Mouse (Mus musculus) adipocyte (in vitro differentiated cells): ENCODE data around the gene Slc12a7.
"Not testable (repeated sequence)": the region's sequence is repeated elsewhere in the genome, so short reads cannot be mapped to it uniquely, and the experiment has no call there.

Experiments used
- DNase-seq: peaks from one replicate; pipeline ENCODE4 v3.0.0-alpha.2; 2016; ENCODE audit warnings: low spot score

Slc12a7 gene

DNA sequence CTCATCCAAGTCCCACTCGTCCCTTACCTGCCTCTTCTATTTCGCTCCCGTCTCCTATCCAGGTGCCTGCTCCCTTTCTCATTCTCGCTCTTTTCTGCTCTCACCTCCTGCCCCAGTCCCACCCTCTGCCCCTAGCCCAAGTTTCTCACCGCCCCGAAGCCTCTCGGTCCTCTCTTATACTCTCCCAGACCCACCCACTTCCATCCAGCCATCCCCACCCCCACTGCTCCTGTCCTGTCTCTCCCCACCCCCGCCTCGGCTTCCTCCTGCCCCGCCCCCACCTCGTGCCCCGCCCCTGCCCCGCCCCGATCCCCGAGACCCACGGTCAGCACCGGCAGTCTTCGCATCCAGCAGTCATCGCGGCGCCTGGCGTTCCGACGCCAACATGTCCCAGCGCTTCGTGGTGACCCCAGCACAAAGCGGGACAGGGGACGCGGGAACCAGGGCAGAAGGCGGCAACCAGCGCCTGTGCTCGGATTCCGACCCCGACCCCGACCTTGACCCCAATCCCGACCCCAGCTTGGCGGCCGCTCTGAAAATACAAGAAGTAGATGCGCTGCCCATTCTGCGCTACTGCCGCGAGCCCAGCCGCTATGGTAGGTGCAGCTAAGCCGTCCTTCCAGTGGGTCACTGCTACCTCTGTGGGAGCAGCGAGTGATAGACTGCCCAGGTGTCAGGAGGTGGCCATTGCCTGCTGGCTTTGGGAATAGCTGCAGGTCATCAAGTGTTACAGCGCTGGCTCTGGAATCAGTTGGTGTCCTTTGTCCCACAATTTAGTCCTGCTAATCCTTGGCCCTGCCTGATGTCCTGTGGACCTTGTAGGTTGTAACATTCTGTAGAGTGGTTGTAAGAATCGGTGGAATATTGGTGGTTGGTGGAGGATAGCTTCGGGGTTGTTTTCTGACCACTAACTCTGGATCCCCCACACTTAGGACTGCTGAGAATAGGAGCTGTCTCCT lies at the start of gene Slc12a7:
Gene Slc12a7, plus strand, starts transcription at position 353 of the 959 bp plus-strand sequence.
- DNase-seq, result no peak

DNA sequence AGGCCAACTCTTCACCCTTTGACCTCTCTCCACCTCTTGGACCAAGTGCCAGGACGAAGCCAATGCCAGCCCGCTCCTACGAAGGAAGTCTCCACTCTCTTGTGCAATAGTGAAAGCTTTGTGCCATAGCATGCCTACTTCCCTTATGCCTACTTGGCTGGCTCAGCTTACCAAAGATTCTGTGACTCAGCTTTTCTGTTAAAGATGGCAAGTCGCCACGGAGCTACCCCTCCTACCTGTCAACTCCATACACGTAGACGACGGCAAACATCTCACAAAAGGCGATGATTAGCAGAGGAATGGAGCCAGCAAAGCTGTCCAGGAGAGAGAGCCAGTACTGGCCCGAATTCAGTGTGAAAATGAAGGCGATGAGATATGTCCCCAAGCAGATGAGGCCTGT lies 49.2 kb upstream of the Slc12a7 start:
- DNase-seq, result peak; percentile 74

DNA sequence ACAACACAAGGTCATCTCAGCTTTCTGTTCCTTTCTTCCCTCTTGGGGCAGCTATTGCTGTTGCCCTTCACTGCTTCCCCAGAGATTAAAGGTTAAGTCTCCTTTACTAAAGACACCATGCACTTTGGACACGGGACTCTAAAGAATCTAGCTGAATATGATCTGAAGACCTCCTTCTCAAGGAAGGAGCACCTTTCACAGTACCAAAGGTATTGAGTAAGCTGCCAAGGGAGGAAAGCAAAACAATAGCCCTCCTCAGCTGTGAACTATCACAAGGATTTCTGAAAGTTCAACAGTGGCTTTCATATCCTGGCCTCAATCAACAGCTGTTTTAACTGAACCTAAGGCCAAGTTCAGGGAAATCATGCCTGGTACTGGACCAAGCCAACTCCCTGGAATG lies 48.5 kb upstream of the Slc12a7 start:
- DNase-seq, result peak; percentile 40

DNA sequence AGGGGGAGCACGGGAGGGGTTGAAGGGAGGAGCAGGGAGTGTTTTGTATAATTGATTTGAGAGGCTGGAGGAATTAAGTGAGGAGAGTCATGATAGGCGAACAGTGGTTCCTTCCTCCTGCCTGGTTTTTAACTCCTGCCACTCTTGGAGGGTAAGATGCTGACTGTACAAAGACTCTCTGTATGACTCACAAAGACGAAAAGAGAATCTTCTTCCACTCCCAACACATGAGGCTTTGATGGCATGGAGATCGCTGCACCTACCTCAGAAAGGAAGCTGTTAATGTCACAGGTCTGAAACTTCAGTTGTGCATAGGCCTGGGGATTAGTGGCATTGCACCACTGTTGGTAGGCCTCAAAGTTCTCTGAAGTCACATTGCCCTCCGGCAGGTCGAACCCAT lies 47.4 kb upstream of the Slc12a7 start:
- no peak for DNase-seq

DNA sequence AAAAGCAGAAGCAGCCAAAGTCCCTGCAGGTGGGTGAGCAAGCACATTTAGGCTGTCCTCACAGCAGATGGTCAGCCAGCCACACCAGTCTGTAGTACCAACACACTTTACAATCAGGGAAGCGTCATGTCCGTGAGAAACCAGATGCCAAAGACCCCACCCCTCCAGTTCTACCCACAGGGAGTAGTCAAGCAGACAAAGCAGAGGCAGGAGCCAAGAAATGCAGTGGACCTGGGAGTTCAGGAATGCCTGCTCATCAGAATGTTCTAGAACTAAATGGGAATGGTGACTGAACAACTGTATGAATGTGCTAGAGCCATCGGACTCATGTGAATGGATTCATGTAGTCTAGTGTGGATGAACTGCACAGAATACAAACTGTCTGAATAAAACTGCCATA lies 45.3 kb upstream of the Slc12a7 start:
- no peak for DNase-seq

DNA sequence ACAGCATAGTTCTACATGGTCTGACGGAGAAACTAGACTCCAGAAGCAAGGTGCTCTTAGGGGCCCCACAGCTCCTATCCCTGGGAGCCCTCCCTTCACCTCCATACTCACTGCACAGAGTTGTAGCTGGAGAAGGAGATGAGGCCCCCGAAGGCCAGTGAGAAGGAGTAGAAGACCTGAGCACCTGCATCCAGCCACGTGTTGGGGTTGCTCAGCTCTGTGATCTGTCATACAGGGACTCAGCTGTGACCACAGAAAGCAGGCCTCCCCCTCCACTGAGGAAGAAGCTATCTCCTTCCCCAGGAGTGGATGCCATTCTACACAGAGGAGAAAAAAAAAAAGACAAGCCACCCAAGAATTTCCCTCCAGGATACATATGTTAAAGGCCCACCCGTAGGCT lies 44.0 kb upstream of the Slc12a7 start:
- no peak for DNase-seq

DNA sequence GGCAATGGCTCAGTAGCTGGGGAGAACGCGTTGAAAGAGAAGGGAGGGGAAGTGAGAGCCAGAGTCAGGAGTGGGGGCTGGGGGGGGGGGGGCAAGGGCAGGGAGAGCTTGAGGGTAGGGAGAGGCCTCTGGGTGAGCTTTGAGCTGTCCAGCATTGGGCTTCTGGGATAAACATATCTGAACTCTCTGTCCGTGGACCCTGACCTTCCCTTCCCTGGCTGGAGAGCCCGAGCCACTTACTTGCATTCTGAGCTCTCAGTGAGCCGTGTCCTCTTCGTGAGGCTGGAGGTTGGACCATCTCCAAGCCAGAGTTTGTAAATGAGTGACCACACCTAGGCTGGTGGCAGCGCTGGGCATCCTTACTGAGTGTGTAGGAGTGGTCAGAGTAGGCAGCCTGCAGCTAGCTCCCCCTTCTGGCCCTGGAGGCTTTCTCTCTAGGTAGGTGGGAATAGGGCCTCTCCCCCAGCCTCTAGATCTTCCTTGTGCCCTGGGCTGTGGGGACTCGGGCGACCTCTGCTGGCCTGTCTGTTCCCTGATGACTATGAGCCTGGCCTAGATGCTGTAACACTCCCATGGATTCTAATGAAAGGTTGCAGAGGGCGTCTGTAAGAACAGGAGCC lies 40.5 kb upstream of the Slc12a7 start:
- peak; percentile 36 for DNase-seq

DNA sequence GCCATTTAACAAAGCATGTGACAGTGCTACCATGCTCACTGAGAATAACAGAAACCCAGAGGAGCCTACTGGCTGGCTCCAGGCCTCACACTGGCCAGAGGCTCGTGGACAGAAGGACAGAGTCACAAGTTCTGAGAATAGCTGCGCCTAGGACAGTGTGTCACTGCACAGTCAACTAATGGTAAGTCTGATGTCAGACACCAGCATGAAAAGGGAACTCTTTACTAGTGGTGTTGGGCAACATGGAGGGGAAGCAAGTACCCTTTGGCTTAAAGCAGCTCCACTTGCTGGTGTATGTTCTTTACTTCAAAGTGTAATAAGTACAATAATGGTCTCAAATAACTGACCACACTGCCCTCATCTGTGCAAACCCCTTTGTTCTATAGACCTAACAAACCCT lies 39.6 kb upstream of the Slc12a7 start:
- DNase-seq, result no peak

DNA sequence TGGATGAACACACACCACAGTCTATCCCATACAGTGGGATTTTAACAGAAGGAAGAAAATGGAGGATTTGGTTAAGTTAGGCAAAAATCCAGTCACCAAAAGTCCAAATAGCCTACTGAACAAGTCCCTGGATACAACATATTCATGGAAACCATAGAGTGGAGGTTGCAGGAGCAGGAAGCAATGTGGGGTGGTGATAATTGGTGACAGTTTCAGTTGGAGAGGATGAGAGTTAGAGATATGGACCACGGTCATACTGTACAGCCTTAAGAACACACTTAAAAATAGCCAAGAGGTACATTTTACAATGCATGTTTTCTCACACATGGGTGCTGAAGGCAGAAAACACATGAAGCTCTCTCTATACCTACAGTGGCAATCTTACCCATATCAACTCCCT lies 37.9 kb upstream of the Slc12a7 start:
- no peak for DNase-seq

DNA sequence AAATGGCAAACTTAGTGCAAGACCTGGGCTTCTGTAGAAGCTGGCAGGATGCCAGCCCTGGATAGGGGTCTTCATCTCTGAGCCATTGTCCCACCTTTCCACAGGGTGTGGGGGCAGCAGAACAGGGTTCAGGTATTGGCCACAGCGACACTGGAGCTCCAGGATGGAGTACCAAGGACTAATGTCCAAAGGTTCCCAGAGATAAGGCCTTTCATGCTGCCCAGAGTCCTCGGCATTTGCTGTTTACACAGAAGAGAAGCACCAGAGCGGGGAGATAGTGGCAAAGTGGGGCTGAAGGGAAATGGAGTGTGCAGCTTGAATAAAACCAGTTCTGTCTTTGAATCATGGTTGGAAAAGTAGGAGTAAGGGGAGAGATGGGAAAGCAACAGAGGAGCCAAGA lies 36.4 kb upstream of the Slc12a7 start:
- DNase-seq, result no peak

DNA sequence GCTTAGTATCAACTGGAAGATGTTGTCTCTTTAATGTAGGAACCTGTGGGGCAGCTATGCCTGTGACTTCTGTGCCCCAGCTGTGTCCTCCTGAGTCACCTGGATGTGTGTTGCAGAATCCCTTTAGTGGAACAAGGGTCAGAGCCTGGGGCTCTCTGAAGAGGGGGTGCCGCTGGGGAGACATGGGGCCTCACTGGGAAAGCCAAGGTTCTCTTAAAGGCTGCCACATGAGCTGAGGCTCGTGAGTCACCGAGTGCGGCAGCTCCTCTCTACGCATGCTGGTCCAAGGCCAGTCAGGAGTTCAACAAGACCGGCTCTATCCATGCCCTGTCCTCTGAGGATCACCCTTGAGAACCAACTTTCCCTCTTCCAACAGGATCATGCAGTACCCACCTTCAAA lies 33.2 kb upstream of the Slc12a7 start:
- no peak for DNase-seq

DNA sequence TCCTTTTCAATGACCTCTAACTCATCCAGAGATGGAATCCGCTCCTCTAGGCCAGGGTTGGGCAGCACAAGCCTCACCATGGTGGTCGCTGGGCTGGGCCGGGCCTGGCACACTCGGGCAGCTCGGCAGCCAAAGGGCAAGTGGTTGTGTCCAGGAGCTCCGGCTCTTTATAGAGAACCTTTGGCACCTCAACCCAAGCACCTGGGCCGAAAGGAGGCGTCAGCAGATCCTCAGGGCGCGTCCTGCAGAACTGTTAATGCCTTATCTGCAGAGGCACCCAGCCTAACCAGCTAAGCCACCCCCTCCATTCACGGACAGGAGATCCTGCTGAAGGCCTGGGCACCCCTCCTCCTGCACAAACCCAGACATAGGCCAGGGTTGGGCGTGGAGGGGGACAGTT lies 32.3 kb upstream of the Slc12a7 start:
- no peak for DNase-seq

DNA sequence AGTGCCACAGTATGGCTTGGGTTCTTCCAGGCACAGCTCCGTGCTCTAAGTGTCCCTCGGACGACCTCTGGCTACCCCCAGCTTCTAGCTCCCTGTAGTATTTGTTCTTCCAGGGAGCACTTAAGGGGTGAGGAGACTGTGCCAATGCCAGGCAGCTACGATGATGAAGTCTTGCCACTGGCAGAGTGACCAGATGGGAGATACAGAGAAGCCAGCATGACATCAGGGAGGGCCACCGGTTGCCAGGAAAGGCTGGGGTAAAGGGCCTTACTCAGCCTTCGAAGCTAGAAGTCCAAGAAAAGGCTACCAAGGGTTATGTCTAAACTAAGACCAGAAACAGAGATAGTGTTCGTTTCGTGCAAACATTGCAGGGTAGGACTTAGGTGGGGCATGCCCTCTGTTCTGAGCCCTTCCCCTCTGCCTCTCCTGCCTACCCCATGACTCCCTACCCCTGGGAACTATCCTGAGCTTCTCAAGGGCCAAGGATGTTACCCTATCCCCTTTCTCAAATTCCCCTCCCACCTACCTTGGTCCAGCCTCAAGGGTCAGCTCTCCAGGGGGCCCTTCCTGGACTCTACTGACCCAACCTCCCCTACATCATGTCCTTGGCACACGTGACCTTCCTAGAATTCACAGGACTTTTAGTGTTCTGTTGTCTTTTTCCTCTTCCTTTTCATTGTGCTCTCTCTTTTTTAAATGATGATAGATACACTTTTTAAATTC lies 31.6 kb upstream of the Slc12a7 start:
- peak; percentile 87 for DNase-seq

DNA sequence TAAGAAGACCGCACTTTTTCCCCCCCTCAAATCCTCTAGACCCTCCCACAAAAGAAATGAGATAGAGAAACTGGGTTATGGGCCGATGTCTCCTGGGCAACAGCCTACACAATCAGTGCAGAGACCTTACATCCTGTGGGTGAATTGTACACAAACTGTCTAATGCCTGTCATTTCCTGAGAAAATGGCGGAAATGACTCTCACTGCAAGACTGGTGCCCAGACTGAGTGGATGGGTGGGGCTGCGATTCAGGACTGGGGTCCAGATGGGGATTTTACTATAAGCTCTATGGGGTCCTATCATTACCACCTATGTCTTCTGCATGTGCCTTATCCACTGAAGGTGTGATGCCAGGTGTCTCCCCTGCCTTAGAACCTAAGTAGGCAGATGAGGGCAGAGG lies 30.1 kb upstream of the Slc12a7 start:
- DNase-seq, result no peak

DNA sequence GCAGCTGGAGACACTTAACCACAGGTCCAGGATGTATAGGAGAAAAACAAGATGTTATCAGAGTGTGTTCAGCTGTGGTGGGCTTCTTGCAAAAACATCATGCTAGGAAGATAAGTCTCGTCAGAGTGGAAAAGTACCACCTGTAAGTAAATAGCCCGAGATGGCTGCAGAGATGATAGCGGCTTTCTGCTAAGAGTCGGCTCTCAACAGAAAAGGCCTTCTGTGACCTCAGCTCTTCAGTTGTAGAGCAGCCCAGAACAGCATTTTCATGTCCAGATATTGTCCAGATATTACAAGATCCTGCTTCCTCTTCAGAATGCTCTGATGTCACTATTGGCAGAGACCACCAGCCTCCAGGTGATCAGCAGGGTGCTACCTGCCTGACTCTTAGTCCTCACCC lies 29.4 kb upstream of the Slc12a7 start:
- not testable (repeated sequence) for DNase-seq

DNA sequence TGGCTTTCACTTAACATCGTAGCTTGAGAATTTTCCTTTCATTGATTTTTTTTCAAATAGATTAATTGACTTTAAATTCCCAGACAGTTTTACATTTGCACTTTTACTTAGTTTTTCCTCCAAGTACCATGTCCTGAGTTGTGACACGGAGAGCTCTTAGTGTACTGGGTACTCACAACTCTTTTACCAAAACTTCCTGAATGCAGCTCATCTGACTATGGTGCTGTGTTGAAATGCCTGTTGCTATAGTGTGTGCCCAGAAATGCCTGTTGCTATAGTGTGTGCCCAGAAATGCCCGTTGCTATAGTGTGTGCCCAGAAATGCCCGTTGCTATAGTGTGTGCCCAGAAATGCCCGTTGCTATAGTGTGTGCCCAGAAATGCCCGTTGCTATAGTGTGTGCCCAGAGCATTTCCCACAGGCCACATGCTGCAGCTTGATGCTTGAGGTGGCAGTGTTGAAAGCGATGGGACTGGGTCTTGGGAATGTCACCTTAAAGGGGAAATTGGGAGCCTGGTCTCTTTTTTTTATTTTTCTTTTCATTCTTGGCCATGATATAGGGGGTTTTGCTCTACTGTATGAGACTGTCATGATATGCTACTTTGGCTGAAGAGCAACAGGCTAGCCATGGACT lies 28.1 kb upstream of the Slc12a7 start, which contains the start of gene Slc6a19:
Gene Slc6a19, minus strand, starts transcription at position 172 of the 632 bp plus-strand sequence.
- DNase-seq, result no peak

DNA sequence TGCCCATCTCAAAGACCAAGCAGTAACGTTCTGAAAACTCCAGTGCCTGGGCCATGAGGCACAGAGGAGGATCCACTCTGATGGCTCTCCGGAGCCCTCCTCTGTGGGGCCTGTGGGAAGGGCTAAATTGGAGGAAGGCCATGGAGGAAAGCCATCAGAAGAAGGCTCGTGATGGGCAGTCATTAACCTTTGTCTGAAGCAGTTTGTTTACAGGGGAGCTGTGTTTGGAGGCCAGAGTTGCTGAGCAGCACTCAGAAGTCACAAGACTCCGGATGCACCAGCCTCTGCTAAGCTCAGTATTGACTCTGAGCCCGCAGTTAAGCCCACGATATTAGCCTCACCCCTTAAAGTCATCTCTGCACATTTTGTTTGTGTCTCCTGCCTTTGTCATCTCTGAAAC lies 23.4 kb upstream of the Slc12a7 start:
- no peak for DNase-seq

DNA sequence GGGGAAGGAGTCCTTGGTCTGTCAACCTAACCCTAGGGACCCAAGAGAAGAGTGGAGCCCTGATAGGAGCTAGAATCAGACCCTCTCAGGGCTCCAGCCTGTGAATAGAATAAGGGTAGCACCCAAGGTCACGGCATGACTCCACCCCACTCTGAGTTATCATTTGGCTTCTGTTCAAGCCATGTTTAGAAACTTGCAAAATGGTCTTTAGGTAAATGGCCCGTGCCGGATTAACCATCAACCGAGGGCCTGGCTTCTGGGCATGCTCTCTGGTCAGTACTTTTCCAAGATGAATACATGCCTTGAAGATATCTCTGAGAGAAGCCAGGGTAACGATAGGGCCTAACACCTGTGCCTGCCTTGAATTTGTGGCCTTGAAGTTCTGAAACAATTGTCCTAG lies 21.7 kb upstream of the Slc12a7 start:
- no peak for DNase-seq

DNA sequence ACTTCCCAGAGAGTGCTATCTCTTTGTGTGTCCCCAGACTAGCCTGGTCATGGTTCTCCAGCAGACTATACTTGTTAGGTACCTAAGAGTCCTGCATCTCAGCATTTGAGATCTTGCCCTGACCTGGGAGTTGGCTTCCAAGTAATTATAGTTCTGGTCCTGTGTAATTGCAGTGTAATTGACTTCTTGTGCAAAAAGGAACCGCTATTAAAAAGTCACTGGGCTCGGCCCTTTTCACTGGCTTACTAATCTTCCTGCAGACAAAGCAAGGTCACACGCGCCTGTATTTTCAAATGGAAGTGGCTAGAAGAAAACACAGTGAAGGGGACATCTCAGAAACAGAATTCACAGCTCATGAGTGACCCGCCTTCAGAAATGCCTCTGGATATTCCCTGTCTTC lies 21.1 kb upstream of the Slc12a7 start:
- no peak for DNase-seq

DNA sequence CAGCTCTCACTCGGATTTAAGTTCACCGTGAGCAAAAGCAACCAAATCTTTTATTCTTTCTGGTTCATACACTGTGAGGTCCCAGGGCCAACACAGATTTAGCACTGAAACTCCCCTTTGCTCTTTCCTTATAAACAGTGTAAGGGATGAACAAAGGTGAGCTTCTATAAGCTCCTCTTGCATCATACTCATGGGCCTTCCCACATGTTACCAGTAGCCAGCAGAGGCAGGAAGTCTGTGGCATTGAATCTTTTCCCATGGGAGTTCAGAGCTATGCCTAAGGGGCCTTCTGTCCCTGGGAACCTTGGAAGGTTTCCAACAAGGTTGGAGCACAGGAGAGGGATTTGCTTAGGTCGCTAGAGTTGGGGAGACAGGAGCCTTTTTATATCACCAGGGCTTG lies 20.7 kb upstream of the Slc12a7 start:
- DNase-seq, result no peak

DNA sequence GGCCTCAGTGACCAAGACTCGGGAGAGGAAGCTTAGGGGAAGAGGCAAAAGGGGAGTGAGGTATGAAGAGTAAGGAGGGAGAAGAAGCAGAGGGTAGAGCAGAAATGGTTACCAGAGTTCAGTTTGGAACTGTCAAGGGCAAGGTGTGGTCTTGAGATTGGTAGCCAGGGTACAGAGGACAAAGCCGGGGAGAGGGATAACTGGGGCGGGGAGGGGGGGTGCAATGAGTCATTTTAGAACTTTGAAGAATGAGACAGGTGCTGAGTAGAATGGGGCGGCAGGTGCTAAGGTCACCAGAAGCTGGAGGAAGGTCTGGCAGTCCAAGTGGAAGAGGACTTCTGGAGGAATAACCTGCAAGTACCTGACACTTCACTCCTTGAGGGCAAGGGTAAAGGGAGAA lies 19.7 kb upstream of the Slc12a7 start:
- DNase-seq, result no peak

DNA sequence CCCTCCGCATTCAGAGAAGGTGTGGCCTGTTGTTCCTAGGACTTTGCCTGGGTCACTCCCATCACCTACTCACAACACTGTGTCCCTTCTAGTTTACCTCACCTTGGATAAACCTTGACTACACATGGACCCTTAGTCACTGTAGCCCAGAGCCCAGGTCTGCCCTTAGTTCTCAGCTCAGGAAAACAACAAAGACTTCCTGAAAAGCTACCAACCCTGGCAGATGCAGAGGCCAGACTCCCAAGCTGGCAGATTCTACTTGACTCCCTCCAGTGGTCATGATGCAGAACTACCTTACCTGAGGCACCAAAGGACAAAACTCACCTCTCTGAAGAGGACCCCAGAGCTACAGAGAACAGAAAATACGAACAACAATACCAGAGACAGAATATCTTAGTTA lies 18.9 kb upstream of the Slc12a7 start:
- peak; percentile 39 for DNase-seq
